Mouse (Mus musculus): ENCODE data around the gene Iqgap3.

Gene Iqgap3

DNA sequence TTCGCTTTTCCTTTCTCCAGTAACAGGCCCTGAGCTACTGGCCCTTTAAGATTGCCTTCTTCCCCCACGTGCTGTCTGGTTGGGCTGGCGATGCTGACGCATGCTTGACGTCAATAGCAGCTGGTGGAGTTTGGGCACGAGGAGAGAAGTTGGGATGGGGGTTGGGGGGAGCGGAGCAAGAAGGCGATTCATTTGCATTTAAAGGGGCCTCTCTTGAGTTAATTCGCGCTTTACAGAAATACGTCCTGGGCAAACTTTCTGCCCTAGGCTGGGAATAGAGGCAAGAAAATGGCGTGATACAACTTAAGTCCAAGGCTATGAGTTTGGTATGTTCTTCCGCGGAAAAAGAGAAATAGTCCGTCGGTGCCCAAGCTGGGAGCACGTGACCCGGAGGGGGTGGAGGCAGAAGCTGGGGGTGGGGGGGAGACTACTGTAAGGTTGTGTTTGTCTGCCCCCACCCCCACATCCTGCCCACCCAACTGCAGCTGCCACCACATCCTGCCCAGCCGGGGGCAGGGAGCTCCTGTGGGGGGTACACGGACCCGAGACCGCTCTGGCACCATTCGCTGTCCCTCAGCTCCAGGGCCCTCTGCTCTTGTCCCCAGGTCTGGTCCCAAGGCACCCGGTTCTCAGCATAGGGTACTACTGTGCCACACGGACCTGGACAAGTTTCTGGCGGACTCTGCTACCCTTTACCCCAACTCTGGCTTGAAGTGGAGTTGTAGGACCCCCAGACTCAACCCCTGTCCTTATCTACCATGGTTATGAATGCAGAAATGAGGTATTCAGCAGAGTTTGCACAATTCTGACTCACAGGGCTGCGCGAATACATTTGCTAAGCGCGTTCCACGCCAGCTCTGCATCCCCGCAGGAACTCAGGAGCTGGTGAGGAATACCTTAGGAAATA, 56.8 kb downstream of the Iqgap3 start:
- peak; percentile 79 to 87 for DNase-seq (ENCODE audit: low spot score in 2 of 2)

DNA sequence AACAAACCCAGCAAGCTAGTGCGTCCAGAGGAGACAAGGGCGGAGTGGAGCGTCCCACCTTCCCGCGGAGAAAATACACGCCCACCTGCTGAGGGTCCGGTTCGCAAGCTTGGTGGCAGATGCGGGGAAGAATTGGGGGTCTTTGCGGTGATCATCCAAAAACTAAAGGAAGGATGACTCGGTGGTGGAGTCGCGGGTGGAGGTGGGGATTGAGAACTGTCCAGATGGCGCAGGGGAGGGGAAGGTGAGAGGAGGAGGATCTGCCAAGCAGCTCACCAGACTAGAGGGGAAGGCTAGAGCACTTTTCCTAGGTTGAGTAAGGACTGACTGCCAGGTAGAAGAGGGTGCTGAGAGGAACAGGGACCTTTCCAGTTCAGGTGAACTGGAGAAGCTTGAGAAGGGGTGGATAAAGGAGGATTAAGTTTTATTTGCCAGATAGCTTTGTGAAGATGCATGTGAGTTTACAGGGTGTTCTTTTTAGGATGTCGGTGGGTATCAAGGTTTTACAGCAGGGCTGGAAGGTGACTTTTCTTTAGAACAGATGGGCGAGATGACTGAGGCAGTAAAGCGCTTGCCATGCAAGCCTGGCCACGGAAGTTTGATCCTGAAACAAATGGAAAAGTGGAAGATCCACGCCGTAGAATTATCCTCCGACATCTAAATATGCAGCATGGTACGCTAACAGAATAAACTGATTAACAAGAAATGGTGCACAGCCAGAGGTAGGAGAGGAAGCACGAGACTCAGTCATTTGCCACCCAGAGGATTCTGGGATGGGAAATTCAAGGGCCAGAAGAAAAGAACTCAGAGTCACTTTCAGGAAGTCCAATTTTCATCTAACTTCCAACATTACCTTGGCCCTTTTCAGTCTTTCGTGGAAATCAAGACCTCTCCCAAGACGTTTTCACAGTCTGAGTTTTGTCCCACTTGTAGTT, 57.7 kb downstream of the Iqgap3 start:
- DNase-seq (ENCODE audit: low spot score in 2 of 2) = peak in 1 of 2 experiments; percentile 72

DNA sequence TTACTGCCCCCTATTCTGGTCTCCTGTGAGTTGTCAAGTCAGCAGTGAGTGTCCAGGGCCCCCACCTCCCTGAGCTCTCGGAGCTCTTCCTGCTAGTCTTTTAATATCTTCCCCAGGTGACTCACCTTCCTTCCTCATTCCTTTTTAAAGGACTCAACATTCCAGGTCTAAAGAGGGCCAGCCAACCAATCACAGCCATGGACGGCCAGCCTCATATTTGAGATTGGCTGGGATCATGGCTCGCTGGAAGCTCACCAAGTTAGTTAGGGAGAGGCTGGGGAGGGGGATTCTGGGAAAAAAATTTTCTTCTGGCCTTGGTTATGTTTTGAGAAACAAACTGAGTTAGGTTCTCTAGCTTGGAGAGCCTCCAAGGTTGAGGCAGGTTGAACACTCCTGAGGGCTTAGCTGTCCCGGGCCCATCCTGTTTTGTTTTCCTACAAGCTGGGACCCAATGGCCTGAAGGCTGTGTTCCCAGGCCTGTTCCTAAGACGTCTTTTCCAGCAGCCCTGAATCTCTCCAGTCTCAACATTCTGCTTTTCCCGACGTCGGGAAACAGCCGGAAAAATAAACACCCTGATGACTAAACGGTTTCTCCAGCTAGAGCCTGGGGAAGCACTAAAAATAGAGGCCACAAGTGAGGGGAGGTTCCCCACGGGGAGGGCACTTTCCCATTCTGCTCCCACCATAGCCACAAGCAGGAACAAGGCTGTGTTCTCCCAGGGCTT, 58.6 kb downstream of the Iqgap3 start:
- peak in 1 of 2 experiments; percentile 63 for DNase-seq (ENCODE audit: low spot score in 2 of 2)

DNA sequence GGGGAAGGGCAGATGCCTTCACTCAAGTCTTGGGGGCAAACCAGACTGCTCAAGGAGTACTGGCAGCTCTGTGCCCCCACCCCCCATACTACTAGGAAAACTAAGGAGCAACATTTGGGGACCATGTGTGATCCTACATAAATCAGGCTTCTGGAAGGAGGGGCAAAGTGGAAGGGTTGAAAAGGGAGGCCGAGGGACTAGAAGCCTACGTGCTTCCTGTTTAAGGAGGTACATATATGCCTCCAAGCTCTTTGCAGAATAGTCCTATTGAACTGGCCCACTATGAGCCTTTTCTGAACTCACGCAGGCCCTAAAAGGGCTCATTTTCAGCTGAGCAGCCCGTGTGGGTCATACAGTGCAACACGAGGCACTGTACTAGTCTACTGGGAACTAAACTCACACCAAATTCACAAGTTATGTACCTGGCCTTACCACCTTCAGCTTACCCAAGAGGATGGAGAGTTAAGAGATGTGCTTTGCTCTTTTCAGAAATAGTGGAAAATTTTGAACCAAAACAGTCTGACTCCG, 59.2 kb downstream of the Iqgap3 start:
- DNase-seq (ENCODE audit: low spot score in 2 of 2) = peak in 1 of 2 experiments; percentile 60

DNA sequence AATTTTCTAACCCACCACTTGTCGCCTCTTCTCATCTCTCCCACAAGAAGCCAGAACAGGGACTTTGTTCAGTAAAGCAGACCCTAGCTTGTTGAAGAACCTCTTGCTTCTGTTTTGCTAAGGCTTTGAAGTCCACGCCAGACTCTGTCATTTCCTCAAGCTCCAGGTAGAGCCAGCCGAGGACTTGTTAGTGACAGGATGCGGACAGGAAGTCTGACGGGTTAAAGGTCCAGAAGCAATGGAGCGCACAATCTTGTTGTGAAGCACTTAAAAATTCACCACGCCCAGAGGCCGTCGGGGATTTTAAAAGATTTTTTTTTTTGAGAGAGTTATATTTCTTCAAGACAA, 59.6 kb downstream of the Iqgap3 start:
- DNase-seq (ENCODE audit: low spot score in 2 of 2) = peak in 1 of 2 experiments; percentile 71

DNA sequence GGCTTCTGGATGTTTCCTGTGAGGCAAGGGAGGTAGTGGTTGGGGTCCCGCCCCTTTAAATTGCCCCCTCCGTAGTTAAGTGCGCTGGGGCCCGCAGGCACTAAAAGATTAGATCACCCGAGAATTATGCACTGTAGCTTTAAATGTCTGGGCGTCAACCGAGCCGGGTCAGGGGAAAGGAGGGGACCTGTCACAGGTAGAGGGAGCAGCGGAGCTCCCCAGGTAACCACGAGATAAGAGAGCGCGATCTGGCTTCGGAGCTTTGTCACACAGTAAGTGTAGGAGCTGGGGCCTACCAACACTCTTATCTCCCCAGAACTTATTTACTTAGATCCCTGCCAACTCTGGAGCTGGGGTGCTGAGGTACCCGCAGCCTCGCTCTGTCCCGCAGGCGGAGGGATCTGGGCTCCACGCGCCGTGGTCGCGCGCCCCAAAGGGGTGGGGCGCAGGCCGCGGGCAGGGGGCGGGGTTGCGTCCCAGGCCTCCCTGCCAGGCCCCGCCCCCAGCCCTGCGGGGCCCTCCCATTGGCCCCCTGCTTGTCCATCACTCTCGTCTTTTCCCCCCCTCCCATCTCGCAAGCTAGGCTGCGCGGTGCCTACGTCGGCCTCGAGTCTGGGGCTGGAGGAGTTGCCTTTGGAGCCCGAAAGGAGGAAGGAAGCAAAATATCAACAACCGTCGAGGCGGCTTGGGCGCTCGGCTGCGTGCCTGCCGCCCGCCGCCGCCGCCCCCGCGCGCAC, 60.2 kb downstream of the Iqgap3 start, which contains the start of gene Mef2d:
Gene Mef2d (plus strand): TSS at position 586 of the 737 bp plus-strand sequence.
- peak; percentile 94 to 97 for DNase-seq (ENCODE audit: low spot score in 2 of 2)

DNA sequence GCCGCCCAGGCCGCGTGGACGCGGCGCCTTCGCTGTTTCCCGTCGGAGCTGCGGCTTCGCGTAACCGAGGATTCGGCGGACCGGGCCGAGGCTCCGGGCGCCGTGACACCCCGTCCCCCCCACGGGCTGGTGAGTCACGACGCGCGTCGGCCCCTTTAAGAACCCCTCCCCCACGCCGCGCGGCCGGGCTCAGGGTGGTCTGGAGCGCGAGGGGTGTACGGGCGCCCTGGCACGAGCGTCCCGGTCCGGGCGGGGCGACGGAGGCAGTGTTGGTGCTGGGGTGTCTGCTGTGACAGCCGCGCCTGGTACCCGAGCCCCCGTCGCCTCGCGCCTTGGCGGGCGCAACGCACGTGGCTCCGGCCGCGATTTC, 60.8 kb downstream of the Iqgap3 start:
- DNase-seq (ENCODE audit: low spot score in 2 of 2) = no peak

DNA sequence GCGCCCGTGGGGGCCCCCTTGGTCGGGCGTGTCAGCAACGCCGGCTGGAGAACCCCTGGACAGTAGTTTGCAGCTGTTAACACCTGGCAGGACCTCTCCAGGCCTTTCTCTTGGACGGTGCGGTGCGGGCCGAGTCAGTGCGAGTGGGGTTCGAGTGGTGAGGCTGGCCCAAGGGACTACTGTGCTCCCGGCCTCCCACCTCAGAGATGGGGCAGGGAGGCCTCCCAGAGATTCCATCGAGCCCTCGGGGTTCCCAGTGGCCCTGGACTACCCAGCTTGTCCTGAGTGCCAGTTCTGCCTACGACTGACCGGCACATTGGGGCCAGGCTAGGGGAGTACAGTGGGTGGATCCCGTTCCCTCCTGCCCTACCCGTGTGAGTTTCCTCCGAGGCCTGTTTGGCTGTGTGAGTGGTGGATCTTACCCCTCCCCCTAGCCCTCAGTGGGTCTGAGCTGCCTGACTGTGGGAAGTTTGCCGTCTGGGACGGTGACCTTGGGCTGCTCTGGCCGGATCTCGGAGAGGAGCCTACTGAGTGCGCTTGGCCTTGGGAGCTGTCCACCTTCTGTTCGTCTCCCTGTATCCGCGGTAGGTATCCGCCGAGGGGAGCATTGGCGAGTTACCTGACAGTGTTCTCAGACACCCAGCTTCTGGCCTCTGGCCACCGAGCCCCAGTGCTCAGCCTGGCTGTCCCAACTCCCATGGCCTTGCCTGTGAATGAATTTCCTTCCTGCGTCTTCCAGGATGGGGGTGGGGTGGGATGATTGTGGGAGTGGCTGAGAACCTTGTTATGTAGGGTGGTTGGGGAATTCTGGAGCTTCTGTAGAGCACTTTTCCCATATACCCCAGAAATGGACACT, 61.4 kb downstream of the Iqgap3 start:
- peak; percentile 64 to 84 for DNase-seq (ENCODE audit: low spot score in 2 of 2)

DNA sequence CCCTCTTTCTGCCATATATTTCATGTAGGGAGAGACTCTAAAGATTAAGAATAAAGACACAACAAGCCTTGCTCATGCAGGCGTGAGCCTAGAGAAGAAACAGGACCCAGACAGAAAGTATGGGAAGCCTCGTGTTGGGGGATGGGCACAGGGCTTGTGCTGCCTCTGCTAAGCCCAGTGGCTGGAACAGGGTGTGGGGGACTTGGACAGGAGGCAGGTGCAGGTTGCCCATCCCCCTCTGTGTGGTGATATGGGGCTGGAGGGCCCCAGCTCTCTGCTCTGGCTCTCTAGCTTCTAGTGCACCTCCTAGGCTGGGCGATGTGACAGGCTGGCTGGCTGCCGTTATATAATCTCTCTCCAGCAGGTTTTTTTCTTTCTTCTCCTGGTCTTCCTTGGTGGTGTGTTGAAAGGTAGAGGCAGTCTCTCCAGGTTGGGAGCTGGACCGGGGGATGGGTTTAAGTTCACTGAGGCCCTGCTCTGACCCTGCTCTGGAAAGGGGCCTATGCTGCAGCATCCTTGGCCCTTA, 62.3 kb downstream of the Iqgap3 start:
- DNase-seq (ENCODE audit: low spot score in 2 of 2) = peak; percentile 67 to 82

DNA sequence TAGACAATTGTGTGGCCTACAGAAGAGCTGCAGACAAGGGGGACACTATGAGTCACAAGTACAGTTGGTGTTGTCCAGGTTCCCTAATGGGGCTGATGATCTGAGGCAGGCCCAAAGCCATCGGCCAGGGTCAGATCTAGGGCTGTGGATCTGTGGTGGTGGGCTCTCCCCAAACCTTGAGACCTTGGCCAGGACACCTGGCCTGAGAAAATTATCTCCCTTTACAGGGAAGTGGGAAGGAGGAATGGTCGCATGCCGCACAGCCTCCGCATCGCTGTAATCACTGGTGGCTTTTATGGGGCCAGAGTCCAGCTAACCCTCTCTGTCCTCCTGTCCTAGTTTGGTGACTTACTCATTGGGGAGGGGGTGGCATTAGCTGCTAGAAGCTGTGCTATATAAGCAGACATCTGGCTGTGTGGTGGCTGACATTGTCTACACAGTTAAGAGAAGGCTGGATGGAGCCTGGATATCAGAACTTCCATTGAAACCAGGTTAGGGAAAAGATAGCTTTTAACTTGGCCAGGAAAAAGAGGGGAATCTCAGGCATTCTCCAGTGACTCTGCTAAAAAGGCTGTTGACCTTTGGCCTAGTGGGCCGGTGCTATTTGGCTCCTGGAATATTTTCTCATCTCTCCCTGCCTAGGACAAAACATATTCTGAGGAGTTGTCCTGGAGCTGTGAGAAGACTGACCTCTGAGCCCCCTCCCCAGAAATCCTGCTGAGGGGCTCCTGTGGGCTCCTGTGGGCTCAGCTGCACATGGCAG, 63.1 kb downstream of the Iqgap3 start:
- DNase-seq (ENCODE audit: low spot score in 2 of 2) = peak in 1 of 2 experiments; percentile 62

DNA sequence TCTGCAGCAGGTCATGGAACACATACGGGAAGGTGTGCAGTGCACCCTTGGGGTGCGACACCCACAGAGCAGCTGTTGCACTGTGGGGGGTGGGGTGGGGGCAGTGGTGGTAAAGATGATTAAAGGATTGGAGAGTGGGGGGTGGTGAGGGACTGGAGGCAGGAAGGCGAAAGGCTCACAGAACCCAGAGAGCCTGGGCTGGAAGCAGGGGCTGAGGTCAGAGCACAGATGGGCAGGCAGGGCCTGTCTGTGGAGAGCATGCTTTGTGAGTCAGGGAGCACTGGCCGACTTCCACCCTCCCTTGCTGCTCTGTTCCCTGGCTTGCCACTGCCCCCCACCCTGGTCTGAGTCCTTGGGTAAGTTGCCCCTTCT, 63.6 kb downstream of the Iqgap3 start:
- peak in 1 of 2 experiments; percentile 69 for DNase-seq (ENCODE audit: low spot score in 2 of 2)

DNA sequence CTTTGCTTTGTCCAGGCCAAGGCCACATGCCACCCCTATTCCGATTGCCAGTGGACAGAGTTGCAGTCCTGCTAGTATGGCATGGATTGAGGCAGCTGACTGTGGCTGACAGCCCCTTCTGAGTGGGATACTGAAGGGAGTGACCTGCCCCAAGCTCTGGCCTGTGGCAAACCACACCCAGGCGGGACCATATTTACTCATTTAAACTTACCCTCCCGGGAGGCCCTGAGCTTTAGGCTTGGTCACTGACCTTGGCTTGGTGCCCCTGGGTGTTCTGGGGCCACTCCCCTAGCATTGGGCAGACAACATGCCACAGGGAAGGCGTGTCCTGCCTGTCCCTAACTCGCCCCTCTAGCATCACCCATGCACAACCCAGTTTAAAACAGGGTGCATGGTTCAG, 64.2 kb downstream of the Iqgap3 start:
- DNase-seq (ENCODE audit: low spot score in 2 of 2) = peak; percentile 62 to 73

DNA sequence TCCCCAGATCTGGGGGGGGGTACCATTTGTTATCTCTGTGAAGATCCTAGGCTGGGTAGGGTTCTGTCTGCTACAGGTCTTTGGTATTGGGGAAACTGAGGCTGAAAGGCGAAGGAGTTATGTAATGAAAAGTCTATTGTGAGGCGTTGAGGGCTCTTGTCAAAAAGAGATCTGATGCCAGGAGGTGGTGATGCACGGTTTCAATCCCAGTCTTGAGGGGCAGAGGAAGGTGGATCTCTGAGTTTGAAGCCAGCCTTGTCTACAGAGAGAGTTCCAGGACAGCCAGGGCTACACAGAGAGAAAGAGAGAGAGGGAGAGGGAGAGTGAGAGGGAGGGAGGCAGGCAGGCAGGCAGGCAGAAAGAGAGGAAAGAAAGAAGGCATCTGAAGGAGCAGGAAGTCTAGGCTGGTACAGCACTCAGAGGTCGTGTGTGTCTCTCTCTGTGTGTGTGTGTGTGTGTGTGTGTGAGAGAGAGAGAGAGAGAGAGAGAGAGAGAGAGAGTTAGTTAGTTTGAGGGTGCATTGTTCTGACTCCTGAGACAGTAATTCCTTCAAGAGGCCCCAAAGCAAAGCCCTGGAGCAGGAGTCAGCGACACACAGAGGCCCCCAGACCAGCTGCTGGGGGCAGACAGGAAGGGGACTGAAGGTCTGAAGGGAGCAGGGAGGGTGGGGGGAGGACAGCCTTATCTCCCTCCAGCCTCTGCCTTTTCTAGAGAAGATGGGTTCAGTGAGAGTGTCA, 64.8 kb downstream of the Iqgap3 start:
- peak in 1 of 2 experiments; percentile 61 for DNase-seq (ENCODE audit: low spot score in 2 of 2)

DNA sequence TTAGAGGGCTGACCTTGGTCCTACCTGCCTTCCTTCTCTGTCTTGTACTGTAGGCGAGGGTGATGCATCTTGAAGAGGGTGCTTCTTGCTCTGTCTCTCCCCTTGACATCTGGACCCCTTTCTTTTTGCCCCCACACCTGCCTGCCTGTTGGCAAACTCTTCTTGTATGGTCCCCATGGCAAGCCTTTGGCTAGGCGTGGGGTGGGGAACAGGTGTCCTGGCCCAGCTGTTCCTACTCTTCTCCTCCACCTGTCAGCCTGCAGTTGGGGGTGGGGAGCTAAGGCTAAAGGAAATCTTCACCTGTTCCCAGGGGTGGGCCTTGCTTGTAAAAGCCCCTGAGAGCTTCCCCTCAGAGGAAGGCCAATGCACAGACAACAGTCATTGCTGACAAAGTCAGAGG, 65.7 kb downstream of the Iqgap3 start:
- DNase-seq (ENCODE audit: low spot score in 2 of 2) = no peak

DNA sequence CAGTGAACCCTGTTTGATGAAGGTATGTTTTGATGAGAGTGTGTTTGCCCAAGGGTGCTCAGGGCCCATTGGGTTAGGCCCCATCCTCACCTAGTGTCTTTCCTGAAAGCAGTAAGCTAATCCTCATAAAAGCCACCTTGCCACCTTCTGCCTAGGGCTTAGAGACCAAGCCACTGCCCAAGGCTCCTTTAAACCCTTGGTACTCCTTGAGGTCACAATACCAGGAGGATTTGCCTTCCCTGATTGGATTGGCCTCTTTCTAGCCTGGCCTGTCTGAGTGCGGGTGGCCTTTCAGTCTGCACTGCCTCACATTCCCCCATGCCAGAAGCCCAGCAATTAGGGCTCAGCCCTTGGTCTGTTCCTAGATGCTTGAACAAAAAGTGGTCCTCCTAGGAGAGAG, 66.1 kb downstream of the Iqgap3 start:
- DNase-seq (ENCODE audit: low spot score in 2 of 2) = peak in 1 of 2 experiments; percentile 64

DNA sequence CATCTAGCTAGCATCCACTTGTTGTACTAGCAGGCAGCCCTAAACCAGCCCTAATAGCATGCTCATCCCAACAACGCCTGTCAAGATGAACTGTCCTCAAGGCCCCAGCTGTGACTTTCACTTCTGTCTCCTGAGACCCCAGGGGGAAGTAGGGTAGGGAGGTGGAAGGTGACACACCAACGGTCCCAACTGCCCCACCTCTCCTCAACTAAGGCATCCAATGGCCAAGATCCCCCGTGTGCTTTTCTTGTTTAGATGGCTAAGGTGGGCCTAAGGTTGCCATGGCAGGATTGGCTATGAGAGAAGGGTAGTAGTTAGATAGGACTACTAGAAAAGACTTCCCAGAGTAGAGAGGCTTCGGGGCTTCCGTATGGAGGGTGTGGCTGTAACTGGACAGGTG, 66.6 kb downstream of the Iqgap3 start:
- peak in 1 of 2 experiments; percentile 58 for DNase-seq (ENCODE audit: low spot score in 2 of 2)

DNA sequence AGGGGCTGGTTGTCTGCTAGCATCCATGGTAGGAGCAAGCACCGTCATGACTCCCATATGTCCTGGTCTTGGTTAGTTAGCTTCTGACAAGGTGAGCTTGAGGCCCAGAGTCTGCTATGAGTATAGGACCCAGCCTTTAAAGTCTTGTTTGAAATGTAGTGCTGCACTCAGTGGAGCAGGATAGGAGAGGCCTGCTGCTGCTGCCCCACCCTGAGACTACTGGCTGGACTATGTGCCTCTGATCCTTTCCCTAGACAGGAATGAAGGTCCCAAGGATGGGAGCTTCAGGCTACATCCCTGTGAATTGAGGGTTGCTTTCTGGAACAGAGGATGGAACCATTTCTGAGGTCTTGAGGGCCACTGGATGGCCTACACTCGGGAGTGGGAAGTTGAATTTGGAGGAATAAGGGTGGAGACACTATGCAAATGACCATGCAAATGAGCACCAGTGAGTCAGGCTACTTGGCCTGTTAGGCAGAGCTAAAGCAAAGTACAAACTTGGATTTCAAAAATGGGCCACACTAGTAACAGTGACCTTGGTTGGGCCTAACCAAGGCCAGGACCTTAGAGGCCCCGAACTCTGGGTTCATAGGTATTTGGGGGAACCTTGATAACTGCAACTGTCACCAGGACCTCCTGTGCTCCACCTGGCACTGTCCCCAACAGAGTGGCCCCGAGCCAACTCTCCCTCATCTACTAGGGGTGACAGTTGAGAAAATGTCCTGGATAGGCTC, 67.2 kb downstream of the Iqgap3 start:
- peak in 1 of 2 experiments; percentile 76 for DNase-seq (ENCODE audit: low spot score in 2 of 2)
